Mouse (Mus musculus) natural killer cell, adult 2 months (primary cell): ENCODE data around the gene Ddx46.
"Not testable (repeated sequence)": the region's sequence is repeated elsewhere in the genome, so short reads cannot be mapped to it uniquely, and the experiment has no call there.

ENCODE experiments used
- DNase-seq, 2 experiments: peaks; one replicate each; pipeline ENCODE4 v3.0.0; 2022; ENCODE audit warnings: low spot score in 2 of 2

Ddx46 gene

DNA sequence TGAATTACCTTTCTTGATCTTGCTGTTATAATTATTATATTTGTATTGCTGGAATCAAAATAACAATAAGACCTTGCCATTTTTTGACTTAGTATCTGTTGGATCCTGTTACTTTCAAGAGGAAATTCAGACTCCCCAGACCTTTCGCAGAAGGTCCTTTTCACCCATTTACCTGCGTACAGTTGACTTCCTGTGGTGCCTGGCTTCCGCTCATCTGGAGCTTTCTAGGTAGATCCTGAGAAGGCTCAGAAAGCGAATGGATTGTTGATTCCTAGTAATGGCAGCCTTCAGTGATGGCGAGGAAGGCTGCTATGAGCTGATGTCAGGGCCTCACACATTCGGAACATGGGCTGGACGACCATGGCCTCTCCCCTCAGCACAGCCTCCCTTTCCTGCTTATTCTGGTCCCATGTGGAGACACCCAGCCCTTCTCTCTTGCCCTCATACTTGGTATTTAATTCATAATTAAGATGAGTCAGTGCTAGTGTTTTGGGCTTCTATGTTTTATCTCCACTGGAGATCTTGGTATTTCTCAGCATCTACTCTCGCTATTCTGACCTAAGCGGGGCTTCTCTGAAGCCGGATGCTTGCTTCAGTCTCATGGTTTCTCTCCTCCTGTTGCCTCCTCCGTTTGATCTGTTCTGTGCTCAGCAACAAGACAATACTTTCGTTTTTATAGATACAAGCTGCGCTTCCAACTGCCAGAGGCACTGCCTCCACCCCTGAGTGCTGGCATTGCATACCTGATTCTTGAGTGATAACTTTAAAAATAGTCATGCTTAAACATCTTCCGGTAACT lies 1.6 kb downstream of the Ddx46 start:
- no peak for DNase-seq

DNA sequence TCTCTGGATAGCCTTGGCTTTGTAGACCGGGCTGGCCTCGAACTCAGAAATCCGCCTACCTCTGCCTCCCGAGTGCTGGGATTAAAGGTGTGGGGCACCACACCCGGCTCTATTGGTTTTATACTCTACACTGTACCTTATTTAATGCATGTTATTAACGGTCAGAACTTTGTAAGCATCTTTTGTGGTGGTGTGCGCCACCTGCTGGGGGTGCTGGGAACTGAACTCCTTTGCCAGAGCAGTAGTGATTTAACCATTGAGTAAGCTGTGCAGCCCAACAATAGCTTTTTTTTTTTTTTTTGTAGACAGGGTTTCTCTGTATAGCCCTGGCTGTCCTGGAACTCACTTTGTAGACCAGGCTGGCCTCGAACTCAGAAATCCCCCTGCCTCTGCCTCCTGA lies 5.7 kb downstream of the Ddx46 start:
- peak; percentile 78 to 85 for DNase-seq

DNA sequence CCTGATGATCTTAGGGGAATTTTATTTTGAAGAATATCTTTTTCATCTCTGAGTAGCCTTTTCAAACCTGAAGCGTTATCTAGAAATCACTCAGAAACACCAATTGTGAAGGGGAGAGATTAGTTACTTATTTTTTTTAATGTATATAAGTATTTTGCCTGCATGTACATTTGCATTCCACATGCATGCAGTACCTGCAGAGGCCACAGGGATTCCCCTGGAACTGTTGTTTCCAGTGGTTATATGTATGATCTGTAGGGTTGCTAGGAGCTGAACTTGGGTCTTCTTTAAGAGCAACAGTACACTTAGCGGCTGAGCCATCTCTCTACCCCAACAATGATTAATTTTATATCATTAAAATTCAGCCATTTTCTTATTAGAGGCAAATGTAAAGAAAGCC lies 9.7 kb downstream of the Ddx46 start:
- peak; percentile 15 to 48 for DNase-seq

DNA sequence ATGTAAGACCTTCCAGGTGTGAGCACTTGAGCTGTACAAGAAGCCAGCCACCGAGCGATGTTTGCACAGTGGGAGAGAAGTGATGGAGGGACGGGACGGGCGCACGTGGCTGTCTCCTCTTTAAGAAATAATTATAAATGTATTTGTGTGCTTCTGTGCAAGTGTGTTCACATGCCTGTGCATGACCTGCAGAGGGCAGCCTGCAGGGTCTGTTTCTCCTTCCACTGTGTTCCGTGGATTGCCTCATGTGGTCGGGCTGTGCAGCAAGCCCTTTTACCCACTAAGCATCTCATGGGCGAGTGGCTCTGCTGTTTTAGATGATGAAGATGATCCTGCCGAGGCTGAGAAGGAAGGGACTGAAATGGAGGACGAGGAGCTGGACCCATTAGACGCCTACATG lies 15.3 kb downstream of the Ddx46 start:
- DNase-seq = no peak

DNA sequence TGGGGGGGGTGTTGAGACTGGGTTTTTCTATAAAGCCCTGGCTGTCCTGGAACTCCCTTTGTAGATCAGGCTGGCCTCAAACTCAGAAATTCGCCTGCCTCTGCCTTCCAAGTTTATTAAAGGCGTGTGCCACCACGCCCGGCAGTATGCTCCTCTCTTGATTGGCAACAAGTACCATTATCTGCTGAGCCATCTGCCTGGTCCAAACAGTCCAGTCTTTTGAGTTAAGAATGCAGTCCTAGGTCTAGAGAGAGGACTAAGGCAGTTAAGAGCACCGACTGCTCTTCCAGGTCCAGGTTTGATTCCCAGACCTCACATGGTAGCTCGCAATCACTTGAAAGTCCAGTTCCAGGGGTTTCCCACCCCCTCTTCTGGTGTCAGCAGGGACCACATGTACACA lies 16.2 kb downstream of the Ddx46 start:
- DNase-seq = no peak

DNA sequence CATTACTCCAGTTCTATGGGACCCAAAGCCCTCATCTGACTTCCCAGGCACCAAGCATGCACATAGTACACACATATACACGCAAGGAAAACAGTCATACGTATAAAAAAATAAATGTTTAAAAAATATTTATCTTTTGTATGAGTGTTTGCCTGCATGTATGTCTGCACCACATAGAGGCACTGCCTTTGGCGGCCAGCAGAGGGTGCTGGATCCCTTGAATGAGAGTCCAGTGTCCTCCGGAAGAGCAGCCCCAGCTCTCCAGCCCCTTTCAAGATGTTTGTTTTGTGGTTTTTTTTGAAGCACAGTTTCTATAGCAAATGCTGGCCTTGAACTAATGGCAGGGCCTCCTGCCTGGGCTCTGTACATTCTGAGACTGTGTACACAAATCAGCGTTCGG lies 33.7 kb downstream of the Ddx46 start:
- DNase-seq = peak in 1 of 2 experiments; percentile 28

DNA sequence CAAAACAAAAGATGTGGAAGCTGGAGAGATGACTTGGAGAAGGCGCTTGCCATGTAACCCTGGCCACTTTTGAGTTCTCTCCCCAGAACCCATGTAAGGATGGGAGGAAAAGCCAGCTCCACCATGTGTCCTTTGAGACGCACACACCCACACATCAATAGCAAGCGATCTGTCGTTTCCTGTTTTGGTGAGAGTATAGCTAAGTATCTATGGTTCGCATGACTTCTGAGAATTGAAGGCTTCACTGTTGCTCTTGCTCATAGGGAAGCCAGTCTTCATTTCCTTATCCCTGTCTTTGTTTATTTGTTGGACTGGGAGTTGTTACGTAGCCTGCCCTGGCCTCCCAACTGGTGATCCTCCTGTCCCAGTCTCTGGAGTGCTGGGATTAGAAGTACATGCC lies 37.9 kb downstream of the Ddx46 start:
- no peak for DNase-seq

DNA sequence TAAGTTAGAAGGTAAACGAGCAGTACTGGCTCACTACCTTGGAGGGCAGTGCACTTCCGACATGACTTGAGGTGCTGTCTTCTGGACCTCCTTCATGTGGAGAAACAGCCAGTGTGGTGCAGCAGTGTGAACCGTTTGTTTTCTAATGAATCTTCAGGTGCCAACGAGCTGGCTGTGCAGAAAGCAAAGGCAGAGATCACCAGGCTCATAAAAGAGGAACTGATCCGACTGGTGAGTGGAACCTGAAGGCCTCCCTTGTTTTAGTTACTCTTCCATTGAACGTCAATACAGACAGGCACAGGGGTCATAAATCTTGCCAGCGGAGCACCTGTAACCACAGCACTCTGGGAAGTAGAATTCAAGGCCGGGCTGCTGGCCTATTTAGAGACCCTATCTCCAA lies 42.5 kb downstream of the Ddx46 start:
- no peak for DNase-seq

DNA sequence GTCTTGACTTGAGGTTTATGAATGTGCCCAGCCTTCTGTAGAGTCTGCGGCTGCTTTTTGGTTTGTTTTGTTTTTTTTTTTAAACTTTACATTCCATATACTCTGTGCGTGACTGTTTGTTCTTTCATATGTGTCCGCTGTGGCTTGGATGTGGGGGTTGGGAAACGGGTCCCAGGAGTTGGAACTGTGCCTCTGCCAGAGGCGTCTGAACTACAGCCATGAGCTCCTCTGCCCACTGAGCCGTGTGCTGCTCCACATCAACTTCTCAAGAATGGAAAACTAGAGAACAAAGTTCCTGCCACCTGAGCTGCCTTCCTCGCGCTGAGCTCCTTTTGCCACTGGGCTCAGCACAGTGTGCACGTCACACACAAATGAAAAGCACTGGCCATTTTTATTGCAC lies 47.4 kb downstream of the Ddx46 start:
- no peak for DNase-seq

DNA sequence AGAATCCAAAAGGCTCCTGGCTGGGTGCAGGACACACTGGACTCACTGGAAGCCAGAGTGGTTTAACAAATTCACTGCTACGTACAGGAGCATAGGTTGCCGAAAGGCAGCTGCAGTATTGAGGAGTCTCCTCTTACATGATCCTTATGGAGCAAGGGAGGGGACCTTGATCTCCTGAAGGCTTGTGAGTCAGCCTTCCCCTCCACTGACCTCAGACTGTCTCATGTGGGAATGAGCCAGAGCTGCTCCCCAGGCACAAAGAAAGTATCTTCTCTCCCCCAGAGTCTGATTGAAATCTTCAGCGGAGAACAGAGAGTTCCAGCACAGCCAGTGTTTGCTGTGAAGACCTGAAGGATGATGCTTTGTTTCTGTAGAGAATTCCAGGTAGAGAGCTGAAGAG lies 48.8 kb downstream of the Ddx46 start:
- no peak for DNase-seq

DNA sequence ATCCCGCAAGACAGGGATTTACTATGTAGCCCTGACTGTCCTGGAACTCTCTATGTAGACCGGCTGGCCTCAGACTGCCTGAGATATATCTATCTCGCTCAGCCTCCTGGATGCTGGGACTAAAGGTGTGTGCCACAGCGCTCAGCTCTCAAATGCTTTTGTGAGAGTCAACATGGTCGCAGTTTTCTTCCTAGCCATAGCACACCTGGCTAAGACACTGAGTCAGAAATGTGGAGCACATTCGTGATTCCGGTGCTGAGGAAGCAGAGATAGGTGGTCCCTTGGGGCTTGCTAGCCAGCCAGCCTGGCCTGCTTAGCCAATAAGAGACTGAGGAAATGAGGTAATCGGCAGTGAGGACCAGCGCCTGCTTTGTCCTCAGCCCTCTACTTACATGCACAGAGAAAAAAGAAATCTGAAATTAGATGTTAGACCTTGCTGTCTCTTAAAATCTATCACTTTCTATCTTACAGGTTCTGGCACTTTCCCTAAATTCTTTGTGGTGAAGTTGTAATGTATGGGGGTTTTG lies 51.3 kb downstream of the Ddx46 start:
- no peak for DNase-seq

DNA sequence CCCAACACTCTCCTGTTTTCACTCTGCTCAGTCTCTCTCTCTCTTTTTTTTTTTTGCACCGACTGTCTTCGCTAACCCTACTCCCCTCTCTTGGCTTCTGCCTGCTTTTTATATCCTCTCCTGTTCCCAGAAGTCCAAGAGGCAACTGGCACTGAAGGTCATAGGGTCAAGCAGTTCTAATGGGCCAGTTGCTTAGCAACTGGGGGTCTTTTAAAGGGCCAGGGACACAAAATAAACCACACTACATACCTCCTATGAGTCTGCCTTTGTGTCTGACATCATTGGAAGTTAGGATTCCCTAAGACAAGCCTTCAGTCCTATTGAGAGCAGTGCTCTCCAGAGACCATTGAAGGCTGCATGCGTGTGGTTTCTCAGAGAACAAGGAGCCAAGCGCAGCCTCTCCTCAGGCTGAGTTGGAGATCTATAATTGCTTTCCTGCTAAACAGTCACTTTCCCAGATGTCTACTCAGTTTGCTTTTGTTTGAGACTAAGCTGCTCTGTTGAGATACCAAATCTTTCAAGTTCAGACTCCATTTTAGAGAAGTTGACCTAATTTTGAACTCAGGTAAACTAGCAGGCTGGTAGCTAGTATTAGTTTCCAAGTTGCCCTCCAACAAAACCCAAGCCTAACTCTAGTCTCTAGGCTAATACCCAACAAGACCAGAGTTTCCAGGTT lies 53.2 kb downstream of the Ddx46 start:
- no peak for DNase-seq

DNA sequence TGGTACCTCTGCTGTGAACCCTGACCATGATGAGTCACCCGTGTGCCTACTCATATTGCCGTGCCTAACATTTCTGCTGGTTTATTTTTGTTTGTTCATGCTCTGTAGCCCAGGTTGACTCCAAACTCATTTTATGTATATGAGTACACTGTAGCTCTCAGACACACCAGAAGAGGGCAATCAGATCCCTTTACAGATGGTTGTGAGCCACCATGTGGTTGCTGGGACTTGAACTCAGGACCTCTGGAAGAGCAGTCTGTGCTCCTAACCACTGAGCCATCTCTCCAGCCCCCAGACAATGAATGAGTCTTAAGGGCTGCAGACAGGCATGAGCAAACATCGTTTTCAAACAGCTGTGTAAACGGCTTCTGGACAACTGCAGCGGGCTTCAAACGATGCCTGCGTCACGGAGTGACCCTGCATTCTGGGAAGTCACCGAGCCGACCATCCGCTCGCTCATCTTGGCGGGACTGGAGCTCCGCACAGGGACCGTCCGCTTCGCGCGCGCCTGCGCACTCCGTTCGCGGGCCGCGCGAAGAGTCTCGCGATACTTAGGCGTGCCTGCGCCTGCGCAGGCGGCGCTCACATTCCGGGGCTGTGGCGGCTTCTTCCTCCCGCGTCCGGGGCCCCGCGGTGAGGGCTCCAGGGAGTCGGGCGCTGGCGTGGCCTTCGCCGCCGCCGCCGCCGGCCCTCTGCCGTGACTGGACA lies 57.9 kb downstream of the Ddx46 start, which contains the start of gene B230219D22Rik:
Gene B230219D22Rik (plus strand): TSS at position 590 of the 708 bp plus-strand sequence.
- DNase-seq = peak; percentile 89 to 90

DNA sequence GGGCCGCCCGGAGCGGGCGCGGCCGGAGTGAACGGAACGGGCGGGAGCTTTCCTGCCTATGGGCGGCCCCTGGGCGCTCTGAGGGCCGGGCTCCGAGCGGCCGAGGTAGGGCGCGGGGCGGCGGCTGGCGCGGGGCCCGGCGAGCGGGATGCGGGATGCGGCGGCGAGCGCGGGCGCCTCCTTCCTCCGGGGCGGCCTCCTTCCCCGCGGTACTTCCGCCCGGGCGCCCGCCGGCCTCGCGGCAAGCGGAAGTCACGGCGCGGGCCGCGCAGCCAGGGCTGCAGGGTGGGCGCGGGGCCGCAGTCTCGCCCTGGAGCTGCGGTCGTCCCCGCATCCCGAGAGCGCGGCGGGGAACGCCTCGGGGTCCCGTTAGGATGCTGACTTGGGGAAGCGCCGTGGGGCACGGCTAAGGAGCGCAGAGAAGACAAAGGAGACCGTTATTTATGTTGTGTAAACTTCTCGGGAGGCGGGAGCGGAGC lies 58.5 kb downstream of the Ddx46 start:
- no peak for DNase-seq

DNA sequence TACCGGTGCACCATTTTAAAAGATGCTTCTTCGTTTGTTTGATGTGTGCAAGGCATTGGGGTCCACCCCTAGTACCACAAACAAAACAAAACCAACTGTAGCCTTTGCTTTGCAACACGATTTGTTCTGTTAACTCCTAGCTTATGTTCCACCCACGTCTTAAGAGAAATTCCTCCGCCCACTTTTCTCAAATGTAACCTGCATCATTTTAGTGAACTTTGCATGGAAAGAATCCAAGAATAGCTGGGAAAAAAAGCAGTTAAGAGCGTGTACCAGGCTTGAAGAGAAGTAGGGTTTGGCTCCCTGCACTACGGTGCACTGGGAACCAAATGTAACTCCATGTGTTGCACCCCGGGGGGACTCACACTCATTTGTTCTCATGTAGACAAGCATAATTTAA lies 59.3 kb downstream of the Ddx46 start:
- no peak for DNase-seq

DNA sequence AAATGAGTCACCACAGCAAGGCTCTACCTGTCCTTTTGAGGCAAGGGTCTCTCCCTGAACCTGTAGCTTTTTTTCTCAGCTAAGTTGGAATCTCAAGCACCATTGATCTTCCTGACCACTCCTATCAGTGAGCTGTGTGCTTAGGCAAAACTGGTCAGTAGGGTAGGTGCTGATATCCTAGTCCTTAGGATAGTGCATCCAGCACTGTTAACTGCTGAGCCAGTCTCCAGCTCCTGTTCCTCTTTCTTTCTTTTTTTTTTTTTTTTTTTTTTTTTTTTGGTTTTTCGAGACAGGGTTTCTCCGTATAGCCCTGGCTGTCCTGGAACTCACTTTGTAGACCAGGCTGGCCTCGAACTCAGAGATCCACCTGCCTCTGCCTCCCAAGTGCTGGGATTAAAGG lies 61.2 kb downstream of the Ddx46 start:
- DNase-seq = not testable (repeated sequence)

DNA sequence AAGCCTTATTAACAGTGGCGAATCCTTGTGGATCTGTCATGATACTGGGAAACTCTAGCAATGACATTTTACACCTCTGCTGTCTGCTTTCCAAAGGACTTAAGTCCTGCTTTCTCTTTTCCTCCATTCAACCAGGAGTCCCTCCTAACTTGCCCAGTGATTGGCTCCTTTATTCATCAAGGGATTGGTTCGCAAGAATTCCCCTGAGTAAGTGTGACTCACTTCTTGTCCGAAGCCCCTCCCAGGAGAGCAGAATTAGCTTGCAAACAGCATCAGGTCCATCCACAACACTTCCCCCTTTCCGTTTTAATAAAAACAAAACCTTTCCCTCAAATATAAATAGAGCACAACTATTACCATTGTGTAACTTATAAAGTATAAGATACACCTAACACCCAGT lies 69.5 kb downstream of the Ddx46 start:
- no peak for DNase-seq

DNA sequence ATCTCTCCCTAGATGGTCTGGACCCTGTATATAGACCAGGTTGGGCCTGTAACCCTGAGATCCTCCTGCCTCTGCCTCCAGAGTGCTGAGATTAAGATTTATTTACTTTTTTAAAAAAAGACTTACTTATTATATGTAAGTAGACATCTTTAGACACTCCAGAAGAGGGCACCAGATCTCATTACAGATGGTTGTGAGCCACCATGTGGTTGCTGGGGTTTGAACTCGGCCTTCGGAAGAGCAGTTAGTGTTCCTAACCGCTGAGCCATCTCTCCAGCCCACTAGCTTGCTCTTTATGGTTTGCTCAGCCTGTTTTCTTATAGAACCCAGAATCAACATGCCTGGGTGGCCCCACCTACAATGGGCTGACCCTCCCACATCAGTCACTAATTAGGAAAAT lies 78.0 kb downstream of the Ddx46 start:
- no peak for DNase-seq

DNA sequence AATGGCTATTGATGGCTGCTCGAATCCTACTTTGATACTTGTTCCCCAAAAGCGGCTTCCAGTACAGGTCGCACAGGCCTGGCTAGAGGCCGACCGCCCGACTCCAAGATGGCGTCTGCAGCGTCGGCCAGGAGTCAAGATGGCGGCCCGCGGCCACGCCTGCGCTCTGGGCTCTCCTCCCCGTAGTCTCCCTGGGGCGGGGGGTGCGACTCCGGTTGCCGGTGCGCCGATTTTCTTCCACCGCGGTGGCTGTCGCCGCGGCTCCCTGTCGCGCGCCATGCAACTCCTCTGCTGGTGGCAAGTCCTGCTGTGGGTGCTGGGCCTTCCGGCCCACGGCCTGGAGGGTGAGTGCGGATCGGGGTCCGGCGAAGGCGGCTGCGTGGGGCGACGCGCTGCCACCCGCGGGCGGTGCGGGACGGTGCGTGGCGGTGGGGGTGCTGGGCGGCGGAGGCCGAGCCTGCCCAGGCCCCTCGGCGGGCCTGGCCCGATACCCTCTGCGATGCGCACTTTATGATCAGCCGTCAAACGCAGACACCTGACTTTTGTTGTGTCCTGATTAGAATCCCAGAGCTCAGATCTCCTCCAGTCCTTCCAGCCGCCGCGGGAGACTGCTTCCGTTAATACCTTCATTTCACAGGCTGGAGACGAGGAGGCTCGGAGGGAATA lies 79.8 kb downstream of the Ddx46 start, which contains the start of gene Txndc15:
Gene Txndc15 (plus strand): TSS at position 150 of the 666 bp plus-strand sequence.
- peak; percentile 63 to 73 for DNase-seq

DNA sequence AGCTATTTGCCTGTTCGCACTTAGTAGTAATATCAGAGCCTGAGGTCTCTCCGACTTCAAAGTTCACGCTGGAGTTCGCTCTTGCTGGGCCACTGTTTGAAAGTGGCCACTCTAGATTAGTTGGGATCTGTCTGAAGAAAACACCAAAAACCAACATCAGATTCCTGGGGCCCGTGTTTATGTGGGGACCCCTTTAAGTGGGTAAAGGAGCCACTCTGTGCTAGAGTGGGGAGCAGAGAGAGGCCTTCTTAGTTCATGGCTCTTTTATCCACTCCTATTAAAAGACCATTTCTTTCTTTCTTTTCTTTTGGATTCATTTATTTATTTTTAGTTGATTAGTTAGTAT lies 80.3 kb downstream of the Ddx46 start:
- no peak for DNase-seq

DNA sequence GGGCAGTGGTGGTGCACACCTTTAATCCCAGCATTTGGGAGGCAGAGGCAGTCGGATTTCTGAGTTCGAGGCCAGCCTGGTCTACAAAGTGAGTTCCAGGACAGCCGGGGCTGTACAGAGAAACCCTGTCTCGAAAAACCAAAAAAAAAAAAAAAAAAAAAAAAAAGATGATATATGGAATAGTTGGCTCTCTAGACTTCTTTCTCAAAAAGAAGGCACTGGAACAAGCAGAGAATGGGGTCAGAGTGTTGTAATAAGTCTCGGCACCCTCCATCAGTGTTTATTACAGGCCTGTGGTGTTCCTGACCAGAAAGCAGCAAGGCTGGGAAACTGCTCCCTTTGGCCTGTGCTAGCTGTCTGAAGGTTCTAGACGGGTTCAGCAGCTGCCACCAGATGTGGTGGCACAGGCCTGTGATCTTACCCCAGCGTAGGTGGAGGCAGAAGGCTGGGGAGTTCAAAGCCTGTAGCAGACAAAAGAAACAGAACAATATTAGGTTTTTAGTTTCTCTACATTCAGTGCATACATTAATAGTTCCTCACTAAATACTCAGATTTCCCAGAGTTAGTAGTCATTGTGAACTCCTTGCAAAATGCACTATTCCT lies 81.2 kb downstream of the Ddx46 start:
- no peak for DNase-seq
